Mouse (Mus musculus): ENCODE measurements around the gene Krt26. TPM values are rescaled to one million over a fixed set of nuclear protein-coding genes. Genes with fewer than 3 reads are reported as not detected.

The Krt26 gene
- polyA plus RNA-seq, 1 experiment from 2014 or later: not detected

- Histone ChIP-seq H3K27me3 (replicated peaks; ENCODE audit: control insufficient read depth, insufficient read depth, low read length) (no peaks in the 10 kb centered on the region), H3K4me2 (replicated peaks; ENCODE audit: low read depth) (no peak overlapping the region), H3K9me3 (ENCODE audit: control insufficient read depth) (no peaks in the 10 kb centered on the region), H3K36me3 (ENCODE audit: control insufficient read depth, insufficient read depth) (no peaks in the 10 kb centered on the region), H3K27ac (ENCODE audit: low read depth, low read length) (no peak overlapping the region), H3K4me1 (replicated peaks; ENCODE audit: control insufficient read depth, insufficient read depth, low read length) (no peaks in the 10 kb centered on the region), H3K9ac (ENCODE audit: low read depth, low read length) (no peak overlapping the region), H3K4me3 (ENCODE audit: low read depth, low read length) (no peak overlapping the region)
- 40% methylated on average over 2 of the region's 2 CpGs for WGBS
- TF ChIP-seq CTCF (IDR thresholded peaks at IDR 0.05; ENCODE audit: low read depth): peak; percentile 76
- no peak for ATAC-seq
Measured at GRCm38 (mm10) chr11:99307579-99307978, 30.2 kb downstream of the Krt26 start.

- ATAC-seq: no peak
- Histone ChIP-seq H3K4me3 (ENCODE audit: low read depth, low read length) (no peak overlapping the region), H3K4me1 (replicated peaks; ENCODE audit: control insufficient read depth, insufficient read depth, low read length) (no peaks in the 10 kb centered on the region), H3K36me3 (ENCODE audit: control insufficient read depth, insufficient read depth) (no peaks in the 10 kb centered on the region), H3K4me2 (replicated peaks; ENCODE audit: low read depth) (no peak overlapping the region), H3K9me3 (ENCODE audit: control insufficient read depth) (no peaks in the 10 kb centered on the region), H3K27me3 (replicated peaks; ENCODE audit: control insufficient read depth, insufficient read depth, low read length) (peaks cover 6% of the 10 kb centered on the region; the same call in 1 of the 2 replicates), H3K27ac (ENCODE audit: low read depth, low read length) (no peak overlapping the region), H3K9ac (ENCODE audit: low read depth, low read length) (no peak overlapping the region)
- WGBS: 45% methylated on average over 5 of the region's 5 CpGs
- peak; percentile 63 for TF ChIP-seq CTCF (IDR thresholded peaks at IDR 0.05; ENCODE audit: low read depth)
Measured at GRCm38 (mm10) chr11:99295039-99295438, 42.7 kb downstream of the Krt26 start.

GRCm38 (mm10) chr11:99292846-99293245 is 44.9 kb downstream of the Krt26 start:
- Histone ChIP-seq H3K4me2 (replicated peaks; ENCODE audit: low read depth) (no peak overlapping the region), H3K9me3 (ENCODE audit: control insufficient read depth) (no peaks in the 10 kb centered on the region), H3K4me1 (replicated peaks; ENCODE audit: control insufficient read depth, insufficient read depth, low read length) (no peaks in the 10 kb centered on the region), H3K36me3 (ENCODE audit: control insufficient read depth, insufficient read depth) (no peaks in the 10 kb centered on the region), H3K9ac (ENCODE audit: low read depth, low read length) (no peak overlapping the region), H3K4me3 (ENCODE audit: low read depth, low read length) (no peak overlapping the region), H3K27me3 (replicated peaks; ENCODE audit: control insufficient read depth, insufficient read depth, low read length) (peaks cover 6% of the 10 kb centered on the region; the same call in 1 of the 2 replicates), H3K27ac (ENCODE audit: low read depth, low read length) (no peak overlapping the region)
- 61% methylated on average over 5 of the region's 5 CpGs for WGBS
- no peak for ATAC-seq
- peak; percentile 80 for TF ChIP-seq CTCF (IDR thresholded peaks at IDR 0.05; ENCODE audit: low read depth)

DNA sequence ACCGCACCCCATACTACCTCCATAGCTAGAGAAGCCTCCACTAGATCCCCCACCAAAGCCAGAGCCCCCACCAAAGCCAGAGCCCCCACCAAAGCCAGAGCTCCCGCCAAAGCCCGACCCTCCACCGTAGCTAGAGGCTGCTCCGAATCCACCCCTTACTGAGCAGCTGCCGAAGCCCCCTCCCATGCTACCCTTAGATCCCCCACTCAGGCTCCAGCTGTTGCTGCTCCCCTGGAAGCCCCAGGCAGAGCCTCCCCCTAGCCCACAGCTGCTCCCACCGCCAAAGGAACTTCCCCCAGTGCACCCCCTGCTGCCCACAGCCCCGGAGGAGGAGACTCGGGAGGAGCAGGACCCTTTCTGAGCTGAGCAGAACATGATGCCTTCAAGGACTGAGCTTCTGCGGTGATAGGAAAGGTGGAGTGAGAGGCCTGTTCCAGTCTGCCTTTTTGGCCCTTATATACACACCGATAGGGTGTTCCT is 52.9 kb downstream of the Krt26 start, which contains the start of gene Krt24:
Gene Krt24 (minus strand): TSS at position 430 of the 480 bp plus-strand sequence.
- no peak for TF ChIP-seq CTCF (IDR thresholded peaks at IDR 0.05; ENCODE audit: low read depth)
- no peak within 1 kb of the TSS for H3K9ac ChIP-seq (ENCODE audit: low read depth, low read length)
- no peaks in the 10 kb centered on the region for H3K4me1 ChIP-seq (replicated peaks; ENCODE audit: control insufficient read depth, insufficient read depth, low read length)
- H3K36me3 ChIP-seq (ENCODE audit: control insufficient read depth, insufficient read depth): no peaks in the 10 kb centered on the region
- no peak within 1 kb of the TSS for H3K27ac ChIP-seq (ENCODE audit: low read depth, low read length)
- 41% methylated on average over 11 of the region's 11 CpGs for WGBS
- no peaks in the 10 kb centered on the region for H3K27me3 ChIP-seq (replicated peaks; ENCODE audit: control insufficient read depth, insufficient read depth, low read length)
- no peak within 1 kb of the TSS for H3K4me3 ChIP-seq (ENCODE audit: low read depth, low read length)
- no peak within 1 kb of the TSS for H3K4me2 ChIP-seq (replicated peaks; ENCODE audit: low read depth)
- no peak for ATAC-seq
- no peaks in the 10 kb centered on the region for H3K9me3 ChIP-seq (ENCODE audit: control insufficient read depth)

DNA sequence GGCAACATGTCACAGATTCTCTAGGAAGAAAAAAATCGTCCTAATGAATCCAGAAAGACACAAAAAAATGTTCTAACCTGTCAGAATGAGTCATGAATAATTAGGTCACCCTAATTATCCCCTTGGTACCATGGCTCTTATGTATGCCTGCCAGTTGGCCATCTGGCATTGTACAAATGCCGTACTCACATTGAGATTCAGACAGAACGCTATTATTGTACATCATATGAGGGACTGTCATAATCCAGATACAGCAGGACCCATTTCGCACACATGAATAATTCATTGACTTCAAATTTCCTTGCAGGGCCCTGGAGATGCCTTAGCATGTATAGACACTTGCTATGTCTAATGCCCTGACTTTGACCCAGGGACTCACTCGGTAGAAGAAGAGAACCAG is 53.8 kb downstream of the Krt26 start:
- Histone ChIP-seq H3K4me3 (ENCODE audit: low read depth, low read length) (no peak overlapping the region), H3K27ac (ENCODE audit: low read depth, low read length) (no peak overlapping the region), H3K9ac (ENCODE audit: low read depth, low read length) (no peak overlapping the region), H3K4me2 (replicated peaks; ENCODE audit: low read depth) (no peak overlapping the region), H3K36me3 (ENCODE audit: control insufficient read depth, insufficient read depth) (no peaks in the 10 kb centered on the region), H3K27me3 (replicated peaks; ENCODE audit: control insufficient read depth, insufficient read depth, low read length) (0 out of 2 replicates have a peak, but pooled peaks cover 3% of the 10 kb centered on the region), H3K4me1 (replicated peaks; ENCODE audit: control insufficient read depth, insufficient read depth, low read length) (no peaks in the 10 kb centered on the region), H3K9me3 (ENCODE audit: control insufficient read depth) (no peaks in the 10 kb centered on the region)
- 80% methylated on average over 5 of the region's 5 CpGs for WGBS
- TF ChIP-seq CTCF (IDR thresholded peaks at IDR 0.05; ENCODE audit: low read depth): no peak
- ATAC-seq: no peak

DNA sequence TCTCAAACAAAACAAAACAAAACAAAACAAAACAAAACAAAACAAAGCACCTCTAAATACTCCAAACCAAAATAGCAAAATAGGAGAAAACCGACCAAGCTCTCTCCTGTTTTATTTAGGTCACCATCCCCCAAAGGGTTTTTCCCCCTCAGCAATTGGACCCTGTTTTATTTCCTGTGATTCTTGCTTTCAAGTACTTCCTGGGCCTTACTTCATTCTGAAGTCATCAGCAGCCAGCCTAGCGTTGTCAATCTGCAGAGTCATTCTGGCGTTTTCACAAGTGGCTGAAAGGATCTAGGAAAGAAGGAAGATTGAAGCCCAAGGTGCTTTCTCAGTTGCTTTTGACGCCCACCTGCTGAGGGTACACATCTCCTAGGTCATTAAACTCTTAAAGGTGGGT is 54.4 kb downstream of the Krt26 start:
- no peaks in the 10 kb centered on the region for H3K4me1 ChIP-seq (replicated peaks; ENCODE audit: control insufficient read depth, insufficient read depth, low read length)
- ATAC-seq: no peak
- TF ChIP-seq CTCF (IDR thresholded peaks at IDR 0.05; ENCODE audit: low read depth): no peak
- H3K4me3 ChIP-seq (ENCODE audit: low read depth, low read length): no peak overlapping the region
- H3K27ac ChIP-seq (ENCODE audit: low read depth, low read length): no peak overlapping the region
- no peak overlapping the region for H3K9ac ChIP-seq (ENCODE audit: low read depth, low read length)
- no peaks in the 10 kb centered on the region for H3K9me3 ChIP-seq (ENCODE audit: control insufficient read depth)
- WGBS: 45% methylated on average over 4 of the region's 4 CpGs
- H3K4me2 ChIP-seq (replicated peaks; ENCODE audit: low read depth): no peak overlapping the region
- H3K27me3 ChIP-seq (replicated peaks; ENCODE audit: control insufficient read depth, insufficient read depth, low read length): 0 out of 2 replicates have a peak, but pooled peaks cover 3% of the 10 kb centered on the region
- H3K36me3 ChIP-seq (ENCODE audit: control insufficient read depth, insufficient read depth): no peaks in the 10 kb centered on the region

DNA sequence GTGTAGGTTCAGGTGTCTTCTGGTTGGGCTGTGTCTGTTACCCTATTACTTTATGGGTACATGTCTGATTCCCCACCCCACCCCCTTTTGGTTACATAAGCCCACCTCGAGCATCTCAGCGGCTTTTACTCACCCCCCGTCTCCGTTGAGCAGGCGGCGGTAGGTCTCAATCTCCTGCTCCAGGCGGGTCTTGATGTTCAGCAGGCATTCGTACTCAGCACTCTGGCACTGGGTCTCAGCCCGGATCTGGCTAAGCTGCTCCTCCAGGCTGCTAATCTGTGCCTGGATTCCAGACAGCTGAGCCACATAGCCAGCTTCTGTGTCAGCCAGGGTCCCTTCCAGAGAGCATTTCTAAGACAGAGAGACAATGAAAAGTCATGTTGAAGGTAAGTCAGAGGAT is 56.6 kb downstream of the Krt26 start:
- TF ChIP-seq CTCF (IDR thresholded peaks at IDR 0.05; ENCODE audit: low read depth): no peak
- WGBS: 76% methylated on average over 9 of the region's 9 CpGs
- Histone ChIP-seq H3K4me1 (replicated peaks; ENCODE audit: control insufficient read depth, insufficient read depth, low read length) (no peaks in the 10 kb centered on the region), H3K27ac (ENCODE audit: low read depth, low read length) (no peak overlapping the region), H3K36me3 (ENCODE audit: control insufficient read depth, insufficient read depth) (no peaks in the 10 kb centered on the region), H3K9ac (ENCODE audit: low read depth, low read length) (no peak overlapping the region), H3K4me3 (ENCODE audit: low read depth, low read length) (no peak overlapping the region), H3K9me3 (ENCODE audit: control insufficient read depth) (no peaks in the 10 kb centered on the region), H3K27me3 (replicated peaks; ENCODE audit: control insufficient read depth, insufficient read depth, low read length) (0 out of 2 replicates have a peak, but pooled peaks cover 3% of the 10 kb centered on the region), H3K4me2 (replicated peaks; ENCODE audit: low read depth) (no peak overlapping the region)
- no peak for ATAC-seq

Data from intestine, postnatal 0 days (tissue).